Mouse (Mus musculus): ENCODE measurements around the gene Gnl1.

GRCm38 (mm10) chr17:35994175-35994878 lies 14.7 kb downstream of the Gnl1 start:
- TF ChIP-seq POLR2A (IDR thresholded peaks at IDR 0.05; ENCODE audit: borderline replicate concordance, extremely low read depth, low read depth, low read length) (peak; percentile 84; the same call in 1 of the 2 replicates), CTCF (IDR thresholded peaks at IDR 0.05; ENCODE audit: insufficient read depth, low read length) (no peak)
